Mouse (Mus musculus): ENCODE data around the gene Gm525.

GRCm38 (mm10) chr11:89065297-89065696 lies 8.3 kb upstream of the Gm525 start:
- no peak for TF ChIP-seq CTCF (IDR thresholded peaks at IDR 0.05; ENCODE audit: insufficient read depth, low read length)
- no peak for TF ChIP-seq POLR2A (IDR thresholded peaks at IDR 0.05; ENCODE audit: borderline replicate concordance, extremely low read depth, low read depth, low read length)
